Mouse (Mus musculus): ENCODE results near the gene Ston2. TPM values are rescaled to one million over a fixed set of nuclear protein-coding genes. Genes with fewer than 3 reads are reported as not detected.

Gene Ston2
- polyA plus RNA-seq, 1 experiment = 12.3 TPM

DNA sequence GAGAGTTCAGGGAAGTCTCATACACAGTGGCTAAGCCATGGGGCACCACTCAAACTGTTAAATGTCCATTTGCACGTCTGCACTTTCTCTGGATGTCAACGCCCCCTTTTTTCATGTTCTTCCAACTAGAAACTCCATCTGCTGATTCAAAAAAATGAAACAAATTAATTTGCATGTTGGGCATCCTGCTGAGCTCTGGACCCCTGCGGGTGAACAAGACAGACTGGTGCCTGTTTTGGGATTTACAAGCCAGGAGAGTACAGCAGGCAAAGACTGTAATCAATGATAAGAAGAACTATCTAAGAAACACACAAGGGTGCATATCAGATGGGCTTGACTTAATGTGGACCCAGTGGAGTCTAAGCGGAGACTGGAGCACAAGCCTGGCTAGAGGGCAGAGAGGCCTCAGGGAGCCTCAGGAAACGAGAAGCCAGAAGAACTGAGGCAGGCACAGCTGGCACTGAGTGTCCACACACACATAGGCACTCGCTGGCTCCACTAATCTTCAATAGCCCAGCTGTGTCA, 12.7 kb upstream of the Ston2 start:
- Histone ChIP-seq H3ac (ENCODE audit: control insufficient read depth, insufficient read length) (no peak overlapping the region), H3K36me3 (ENCODE audit: control insufficient read depth, insufficient read depth) (no peaks in the 10 kb centered on the region), H3K4me3 (no peak overlapping the region), H3K27me3 (ENCODE audit: control insufficient read depth, insufficient read depth, insufficient read length) (no peaks in the 10 kb centered on the region), H3K79me2 (ENCODE audit: control insufficient read depth, insufficient read depth) (no peaks in the 10 kb centered on the region), H3K4me2 (ENCODE audit: low read depth) (no peak overlapping the region)
- TF ChIP-seq CEBPB (IDR thresholded peaks at IDR 0.05; ENCODE audit: insufficient read depth, poor library complexity, severe bottlenecking) = no peak

DNA sequence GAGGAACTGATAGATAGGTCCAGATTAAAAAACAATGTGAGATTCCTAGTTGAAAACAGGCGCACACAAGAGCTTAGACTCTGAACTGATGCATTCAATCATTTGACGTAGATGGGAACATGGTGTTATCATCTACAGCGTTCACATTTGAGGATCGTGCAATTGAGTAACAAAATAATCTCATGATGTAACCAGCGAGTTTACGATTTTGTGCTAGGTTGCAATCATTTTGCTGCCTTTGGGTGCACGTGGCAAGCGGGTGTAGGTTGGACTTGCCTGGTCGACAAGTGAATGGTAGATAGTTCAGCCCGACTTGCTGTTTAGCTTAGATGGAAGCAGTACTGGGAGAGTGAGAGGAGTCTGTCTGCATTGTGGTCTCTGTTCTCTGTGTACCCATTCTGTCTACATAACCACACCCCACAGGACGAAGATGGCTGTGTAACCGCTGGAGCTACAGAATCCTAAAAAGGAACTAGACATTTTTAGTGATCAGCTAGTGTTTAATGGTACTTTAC, 11.7 kb upstream of the Ston2 start:
- no peak overlapping the region for H3K4me3 ChIP-seq
- H3K4me2 ChIP-seq (ENCODE audit: low read depth) = peak overlapping the region; percentile 54
- H3K36me3 ChIP-seq (ENCODE audit: control insufficient read depth, insufficient read depth) = no peaks in the 10 kb centered on the region
- H3ac ChIP-seq (ENCODE audit: control insufficient read depth, insufficient read length) = no peak overlapping the region
- TF ChIP-seq MYOG (IDR thresholded peaks at IDR 0.05; ENCODE audit: control insufficient read depth in 1 of 3, insufficient read depth in 1 of 3, insufficient read length in 2 of 3, low read depth in 2 of 3) (no peak), REST (IDR thresholded peaks at IDR 0.05; ENCODE audit: insufficient read depth, insufficient read length) (no peak), CEBPB (IDR thresholded peaks at IDR 0.05; ENCODE audit: insufficient read depth, poor library complexity, severe bottlenecking) (no peak), MAX (IDR thresholded peaks at IDR 0.05; ENCODE audit: low read depth) (no peak), TCF12 (IDR thresholded peaks at IDR 0.05; ENCODE audit: insufficient read depth, poor library complexity, severe bottlenecking) (no peak), TCF3 (IDR thresholded peaks at IDR 0.05; ENCODE audit: insufficient read length, low read depth) (no peak), POLR2A (IDR thresholded peaks at IDR 0.05; ENCODE audit: insufficient read length, low read depth) (no peak), USF1 (IDR thresholded peaks at IDR 0.05; ENCODE audit: low read depth) (no peak)
- no peaks in the 10 kb centered on the region for H3K79me2 ChIP-seq (ENCODE audit: control insufficient read depth, insufficient read depth)
- H3K27me3 ChIP-seq (ENCODE audit: control insufficient read depth, insufficient read depth, insufficient read length) = no peaks in the 10 kb centered on the region

DNA sequence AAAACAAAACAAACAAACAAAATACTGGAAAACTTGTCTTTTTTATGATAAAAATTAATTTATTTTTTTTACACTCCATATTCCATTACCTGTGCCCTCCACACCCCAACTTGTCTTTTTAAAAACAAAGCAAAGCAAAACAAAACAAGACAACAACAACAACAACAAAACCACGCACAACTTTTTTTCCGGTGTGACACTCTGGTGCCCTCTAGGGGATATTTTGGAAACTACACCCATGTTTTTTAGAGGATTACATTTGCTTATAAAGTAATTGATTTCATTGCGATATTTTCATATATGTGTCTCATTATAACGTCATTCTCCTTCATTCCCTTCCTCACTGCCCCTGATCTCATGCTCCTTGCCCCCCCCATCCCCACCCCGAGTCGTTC, 11.2 kb upstream of the Ston2 start:
- Histone ChIP-seq H3K36me3 (ENCODE audit: control insufficient read depth, insufficient read depth) (no peaks in the 10 kb centered on the region), H3K4me2 (ENCODE audit: low read depth) (peak overlapping the region; percentile 54), H3K27me3 (ENCODE audit: control insufficient read depth, insufficient read depth, insufficient read length) (no peaks in the 10 kb centered on the region), H3ac (ENCODE audit: control insufficient read depth, insufficient read length) (no peak overlapping the region), H3K4me3 (no peak overlapping the region), H3K79me2 (ENCODE audit: control insufficient read depth, insufficient read depth) (no peaks in the 10 kb centered on the region)
- TF ChIP-seq USF1 (IDR thresholded peaks at IDR 0.05; ENCODE audit: low read depth) (no peak), MAX (IDR thresholded peaks at IDR 0.05; ENCODE audit: low read depth) (no peak), TCF12 (IDR thresholded peaks at IDR 0.05; ENCODE audit: insufficient read depth, poor library complexity, severe bottlenecking) (no peak), CEBPB (IDR thresholded peaks at IDR 0.05; ENCODE audit: insufficient read depth, poor library complexity, severe bottlenecking) (no peak), POLR2AphosphoS2 (IDR thresholded peaks at IDR 0.05; ENCODE audit: insufficient read length, low read depth) (no peak), REST (IDR thresholded peaks at IDR 0.05; ENCODE audit: insufficient read depth, insufficient read length) (no peak), E2F4 (IDR thresholded peaks at IDR 0.05; ENCODE audit: insufficient read depth) (no peak), MYOG (IDR thresholded peaks at IDR 0.05; ENCODE audit: control insufficient read depth in 1 of 3, insufficient read depth in 1 of 3, insufficient read length in 2 of 3, low read depth in 2 of 3) (no peak), TCF3 (IDR thresholded peaks at IDR 0.05; ENCODE audit: insufficient read length, low read depth) (no peak), SRF (IDR thresholded peaks at IDR 0.05; ENCODE audit: control insufficient read depth, insufficient read length, low read depth) (no peak), POLR2A (IDR thresholded peaks at IDR 0.05; ENCODE audit: insufficient read length, low read depth) (no peak), MYOD1 (IDR thresholded peaks at IDR 0.05; ENCODE audit: control insufficient read depth in 1 of 3, insufficient read length in 2 of 3, low read depth in 2 of 3) (no peak)

- H3K27me3 ChIP-seq (ENCODE audit: control insufficient read depth, insufficient read depth, insufficient read length) = no peaks in the 10 kb centered on the region
These were observed 10.7 kb upstream of the Ston2 start for GRCm38 (mm10) chr12:91798720-91799378.

DNA sequence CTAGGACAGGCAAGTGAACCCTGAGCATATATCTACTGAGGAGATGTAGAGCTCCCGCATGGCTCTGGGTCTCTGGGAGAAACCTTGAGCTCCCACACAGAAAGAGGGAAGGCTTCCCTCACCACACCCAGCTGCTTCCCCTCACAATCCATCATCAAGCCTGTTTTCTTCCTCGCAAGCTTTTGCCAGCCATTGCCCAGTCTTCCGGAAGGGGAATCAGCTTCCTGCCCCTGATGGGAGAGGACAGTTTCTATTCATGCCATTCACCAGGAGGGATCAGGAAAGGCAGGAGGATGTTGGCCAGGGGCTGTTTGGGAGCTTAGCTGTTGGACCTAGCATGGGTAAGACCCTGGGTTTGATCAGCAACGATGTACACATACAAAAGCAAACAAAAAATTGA, 8.6 kb upstream of the Ston2 start:
- H3K4me2 ChIP-seq (ENCODE audit: low read depth) = no peak overlapping the region
- no peak overlapping the region for H3K4me3 ChIP-seq
- H3K79me2 ChIP-seq (ENCODE audit: control insufficient read depth, insufficient read depth) = no peaks in the 10 kb centered on the region

More at GRCm38 (mm10) chr12:91798720-91799378, 10.7 kb upstream of the Ston2 start:
- Histone ChIP-seq H3K4me2 (ENCODE audit: low read depth) (peak overlapping the region; percentile 54), H3K79me2 (ENCODE audit: control insufficient read depth, insufficient read depth) (no peaks in the 10 kb centered on the region), H3K4me3 (no peak overlapping the region), H3ac (ENCODE audit: control insufficient read depth, insufficient read length) (no peak overlapping the region), H3K36me3 (ENCODE audit: control insufficient read depth, insufficient read depth) (no peaks in the 10 kb centered on the region)
- TF ChIP-seq REST (IDR thresholded peaks at IDR 0.05; ENCODE audit: insufficient read depth, insufficient read length) = no peak
- TF ChIP-seq MYOD1 (IDR thresholded peaks at IDR 0.05; ENCODE audit: control insufficient read depth in 1 of 3, insufficient read length in 2 of 3, low read depth in 2 of 3) = no peak
- no peak for TF ChIP-seq TCF12 (IDR thresholded peaks at IDR 0.05; ENCODE audit: insufficient read depth, poor library complexity, severe bottlenecking)
- no peak for TF ChIP-seq CEBPB (IDR thresholded peaks at IDR 0.05; ENCODE audit: insufficient read depth, poor library complexity, severe bottlenecking)
- no peak for TF ChIP-seq MAX (IDR thresholded peaks at IDR 0.05; ENCODE audit: low read depth)
- TF ChIP-seq TCF3 (IDR thresholded peaks at IDR 0.05; ENCODE audit: insufficient read length, low read depth) = no peak
- TF ChIP-seq USF1 (IDR thresholded peaks at IDR 0.05; ENCODE audit: low read depth) = no peak
- TF ChIP-seq POLR2AphosphoS2 (IDR thresholded peaks at IDR 0.05; ENCODE audit: insufficient read length, low read depth) = no peak
- no peak for TF ChIP-seq POLR2A (IDR thresholded peaks at IDR 0.05; ENCODE audit: insufficient read length, low read depth)

More for the DNA sequence above, 8.6 kb upstream of the Ston2 start:
- Histone ChIP-seq H3K36me3 (ENCODE audit: control insufficient read depth, insufficient read depth) (no peaks in the 10 kb centered on the region), H3ac (ENCODE audit: control insufficient read depth, insufficient read length) (no peak overlapping the region), H3K27me3 (ENCODE audit: control insufficient read depth, insufficient read depth, insufficient read length) (no peaks in the 10 kb centered on the region)
- TF ChIP-seq TCF12 (IDR thresholded peaks at IDR 0.05; ENCODE audit: insufficient read depth, poor library complexity, severe bottlenecking) = no peak
- TF ChIP-seq MYOD1 (IDR thresholded peaks at IDR 0.05; ENCODE audit: control insufficient read depth in 1 of 3, insufficient read length in 2 of 3, low read depth in 2 of 3) = no peak
- no peak for TF ChIP-seq CEBPB (IDR thresholded peaks at IDR 0.05; ENCODE audit: insufficient read depth, poor library complexity, severe bottlenecking)
- no peak for TF ChIP-seq TCF3 (IDR thresholded peaks at IDR 0.05; ENCODE audit: insufficient read length, low read depth)
- TF ChIP-seq POLR2AphosphoS2 (IDR thresholded peaks at IDR 0.05; ENCODE audit: insufficient read length, low read depth) = no peak
- no peak for TF ChIP-seq REST (IDR thresholded peaks at IDR 0.05; ENCODE audit: insufficient read depth, insufficient read length)
- no peak for TF ChIP-seq SRF (IDR thresholded peaks at IDR 0.05; ENCODE audit: control insufficient read depth, insufficient read length, low read depth)
- TF ChIP-seq POLR2A (IDR thresholded peaks at IDR 0.05; ENCODE audit: insufficient read length, low read depth) = no peak
- no peak for TF ChIP-seq MYOG (IDR thresholded peaks at IDR 0.05; ENCODE audit: control insufficient read depth in 1 of 3, insufficient read depth in 1 of 3, insufficient read length in 2 of 3, low read depth in 2 of 3)
- TF ChIP-seq USF1 (IDR thresholded peaks at IDR 0.05; ENCODE audit: low read depth) = no peak
- TF ChIP-seq MAX (IDR thresholded peaks at IDR 0.05; ENCODE audit: low read depth) = no peak
- TF ChIP-seq E2F4 (IDR thresholded peaks at IDR 0.05; ENCODE audit: insufficient read depth) = no peak
